Mouse (Mus musculus): ENCODE measurements around the gene Myo19.

- TF ChIP-seq CTCF (IDR thresholded peaks at IDR 0.05; ENCODE audit: control insufficient read depth, insufficient read depth, insufficient replicate concordance, low read depth, low read length) (no peak), POLR2A (IDR thresholded peaks at IDR 0.05; ENCODE audit: control insufficient read depth, low read depth, low read length) (no peak)
Observed at GRCm38 (mm10) chr11:84952611-84953010, 72.7 kb downstream of the Myo19 start.
